Mouse (Mus musculus) intestine, embryonic 14.5 days (tissue): ENCODE results near the gene Eln. TPM values are rescaled to one million over a fixed set of nuclear protein-coding genes. Genes with fewer than 3 reads are reported as not detected.
A peak's percentile ranks its signal among the peaks of the same experiment; 100 is the strongest.

Source experiments
- ATAC-seq: fragments of 200-750 bp; cut with Nextera tagmentation; replicated peaks from 2 replicates; pipeline ENCODE4 v1.8.0; 2017; ENCODE audit warnings: low read depth, moderate number of reproducible peaks, moderate TSS enrichment, moderate library complexity; ENCODE audit not compliant: low FRiP score, low TSS enrichment
- DNase-seq: peaks from one replicate; pipeline ENCODE4 v3.0.0-alpha.2; 2018; ENCODE audit warnings: low spot score
- H3K27ac ChIP-seq: fragments of 300-500 bp; sonication (generic); 2 replicates; pipeline ENCODE4 v1.5.1; 2014; ENCODE audit warnings: low read depth, mild to moderate bottlenecking, control low read depth
- H3K27me3 ChIP-seq: fragments of 300-500 bp; sonication (generic); replicated peaks from 2 replicates; pipeline ENCODE4 v1.6.1; 2014; ENCODE audit warnings: low read length, control low read depth; ENCODE audit not compliant: control insufficient read depth, insufficient read depth
- H3K36me3 ChIP-seq: fragments of 300-500 bp; sonication (generic); 2 replicates; pipeline ENCODE4 v1.6.1; 2014; ENCODE audit warnings: low read length, control low read depth; ENCODE audit not compliant: control insufficient read depth, insufficient read depth
- H3K4me1 ChIP-seq: fragments of 300-500 bp; sonication (generic); replicated peaks from 2 replicates; pipeline ENCODE4 v1.6.1; 2014; ENCODE audit warnings: low read length, control low read depth, mixed read lengths; ENCODE audit not compliant: control insufficient read depth, insufficient read depth
- H3K4me2 ChIP-seq: fragments of 300-500 bp; sonication (generic); 2 replicates; pipeline ENCODE4 v1.6.1; 2014; ENCODE audit warnings: low read length
- H3K4me3 ChIP-seq: fragments of 300-500 bp; sonication (generic); 2 replicates; pipeline ENCODE4 v1.5.1; 2014; ENCODE audit warnings: low read depth, low read length, control low read depth, mixed read lengths
- H3K9ac ChIP-seq: fragments of 300-500 bp; sonication (generic); 2 replicates; pipeline ENCODE4 v1.6.1; 2014; ENCODE audit warnings: mild to moderate bottlenecking, low read length
- H3K9me3 ChIP-seq: fragments of 300-500 bp; sonication (generic); 2 replicates; pipeline ENCODE4 v1.6.1; 2016; ENCODE audit warnings: low read length, control low read depth; ENCODE audit not compliant: control insufficient read depth
- WGBS: fragments of 180-500 bp; shearing (Covaris S2); extraction: QIAGEN DNeasy Blood & Tissue Kit; methylation state at CpG from one replicate; pipeline ENCODE4 v1.1.7; 2014; 5-methylcytosine and 5-hydroxymethylcytosine counted together
- polyA plus RNA-seq: library from polyadenylated mRNA; unstranded; fragments of >200 nt; fragmentation: Nextera tagmentation; extraction: Ambion mirVana; gene quantifications from 2 replicates; pipeline ENCODE4 v1.2.1, GENCODE M21; 2014

Gene Eln
- polyA plus RNA-seq = 24.2 and 31.4 TPM in 2 replicates

DNA sequence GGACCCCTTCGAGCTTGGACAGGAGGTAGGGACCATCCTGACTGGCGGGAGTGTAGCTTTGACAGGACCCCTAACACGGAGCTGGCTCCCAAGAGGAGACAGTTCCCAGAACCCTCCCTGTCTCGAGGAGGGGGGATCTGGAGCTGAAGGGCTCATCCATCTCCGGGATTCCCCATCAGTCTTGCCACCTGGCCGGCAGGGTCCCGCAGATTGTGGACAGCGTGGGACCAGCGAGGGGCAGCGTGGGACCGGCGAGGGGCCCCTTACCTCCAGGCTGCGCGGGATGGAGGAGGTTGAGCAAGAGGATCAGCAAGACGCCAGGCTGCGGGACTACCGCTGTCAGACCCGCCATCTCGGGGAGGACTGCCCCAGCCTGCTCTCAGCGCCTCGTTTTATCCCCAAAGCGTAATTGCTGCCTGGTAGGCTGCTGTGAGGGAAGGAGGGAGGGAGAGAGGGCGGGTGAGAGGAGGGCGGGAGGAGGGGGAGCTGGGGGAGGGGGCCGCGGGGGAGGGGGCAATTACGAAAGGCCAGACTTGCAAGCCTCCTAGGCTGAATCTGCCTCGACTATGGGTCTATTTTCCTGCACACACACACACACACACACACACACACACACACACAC is at the start of gene Eln:
Gene Eln (minus strand): TSS at position 434 of the 622 bp plus-strand sequence.
- Histone ChIP-seq H3K9me3 (no peaks in the 10 kb centered on the region), H3K36me3 (no peaks in the 10 kb centered on the region), H3K4me2 (peak within 1 kb of the TSS; percentile 77), H3K9ac (peak within 1 kb of the TSS; percentile 54), H3K27ac (peak within 1 kb of the TSS; percentile 77), H3K27me3 (no peaks in the 10 kb centered on the region), H3K4me3 (peak within 1 kb of the TSS; percentile 47), H3K4me1 (peaks cover 17% of the 10 kb centered on the region)
- WGBS = under 1% methylated on average over 22 of the region's 28 CpGs
- DNase-seq (peak; percentile 78), ATAC-seq (peak; percentile 57)

DNA sequence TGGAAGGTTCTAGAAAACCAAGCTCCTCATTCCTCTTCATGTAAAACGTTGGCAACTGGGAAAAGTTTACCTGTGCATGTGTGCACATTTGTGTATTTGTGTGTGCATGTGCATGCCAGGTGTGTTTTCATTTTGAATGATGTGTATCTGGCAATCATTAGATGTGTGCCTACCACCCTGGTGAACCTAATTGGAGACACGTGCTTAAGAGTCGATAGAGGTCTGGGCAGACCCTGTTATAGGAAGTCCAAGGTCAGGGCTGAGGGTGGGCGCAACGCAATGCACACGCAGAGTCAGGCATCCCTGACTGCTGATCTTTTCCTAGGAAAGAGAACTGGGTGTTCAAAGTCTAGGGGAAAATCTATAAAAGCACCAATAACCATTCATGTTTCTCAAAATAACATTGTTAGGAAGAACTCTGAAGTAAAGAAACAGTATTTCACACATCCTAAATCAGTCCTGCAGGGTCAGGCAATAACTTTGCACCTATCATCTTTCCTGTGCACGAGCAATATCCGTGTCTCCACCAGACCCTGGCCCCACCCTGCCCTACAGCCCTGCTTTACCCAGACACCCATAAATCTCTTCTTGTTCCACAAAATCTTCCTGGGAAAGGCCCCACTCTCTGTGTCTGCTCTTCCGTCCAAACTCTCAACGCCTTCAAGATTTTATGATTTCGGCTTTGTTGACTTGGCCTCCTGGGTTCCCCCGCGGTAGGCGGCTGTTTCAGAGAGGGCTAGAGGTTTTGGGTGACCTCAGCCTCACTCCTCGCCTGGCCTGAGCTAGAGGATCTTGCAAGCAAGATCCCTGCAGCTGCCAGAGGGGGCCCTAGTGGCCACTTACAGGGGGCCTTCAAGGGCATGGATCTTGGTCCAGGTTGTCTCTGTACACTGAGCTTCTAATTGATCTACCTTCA is 43.2 kb upstream of the Eln start:
- H3K36me3 ChIP-seq = no peaks in the 10 kb centered on the region
- H3K9ac ChIP-seq = no peak overlapping the region
- WGBS = 51% methylated on average over 15 of the region's 15 CpGs
- DNase-seq (no peak), ATAC-seq (no peak)
- 0 out of 2 replicates have a peak, but pooled peaks cover 4% of the 10 kb centered on the region for H3K9me3 ChIP-seq
- no peak overlapping the region for H3K4me2 ChIP-seq
- H3K27ac ChIP-seq = no peak overlapping the region
- no peaks in the 10 kb centered on the region for H3K27me3 ChIP-seq
- peaks cover 17% of the 10 kb centered on the region for H3K4me1 ChIP-seq
- H3K4me3 ChIP-seq = no peak overlapping the region

DNA sequence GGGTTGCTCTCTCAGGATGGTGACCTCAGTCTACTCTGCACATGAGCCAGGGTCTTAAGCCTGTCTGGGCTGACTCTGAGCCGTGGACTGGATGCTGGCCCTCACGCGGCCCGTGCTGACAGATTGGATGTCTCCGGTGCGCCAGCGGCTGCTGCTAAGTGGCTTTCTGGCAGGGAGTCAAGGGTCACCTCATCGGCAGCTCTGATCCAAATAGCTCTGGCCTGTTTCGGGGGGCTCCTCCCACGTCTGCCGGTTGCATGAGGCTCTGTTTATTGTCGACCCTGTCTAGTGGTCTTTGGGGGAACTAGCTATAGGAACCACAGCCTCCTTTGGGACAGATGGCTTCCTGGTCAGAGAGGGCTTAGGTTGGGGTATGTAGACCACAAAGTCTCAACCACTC is 41.1 kb upstream of the Eln start:
- peaks cover 17% of the 10 kb centered on the region for H3K4me1 ChIP-seq
- ATAC-seq (peak; percentile 50), DNase-seq (peak; percentile 74)
- H3K4me2 ChIP-seq = no peak overlapping the region
- no peaks in the 10 kb centered on the region for H3K36me3 ChIP-seq
- H3K27ac ChIP-seq = no peak overlapping the region
- H3K4me3 ChIP-seq = no peak overlapping the region
- H3K9me3 ChIP-seq = 0 out of 2 replicates have a peak, but pooled peaks cover 4% of the 10 kb centered on the region
- WGBS = 20% methylated on average over 12 of the region's 12 CpGs
- no peak overlapping the region for H3K9ac ChIP-seq
- H3K27me3 ChIP-seq = no peaks in the 10 kb centered on the region

DNA sequence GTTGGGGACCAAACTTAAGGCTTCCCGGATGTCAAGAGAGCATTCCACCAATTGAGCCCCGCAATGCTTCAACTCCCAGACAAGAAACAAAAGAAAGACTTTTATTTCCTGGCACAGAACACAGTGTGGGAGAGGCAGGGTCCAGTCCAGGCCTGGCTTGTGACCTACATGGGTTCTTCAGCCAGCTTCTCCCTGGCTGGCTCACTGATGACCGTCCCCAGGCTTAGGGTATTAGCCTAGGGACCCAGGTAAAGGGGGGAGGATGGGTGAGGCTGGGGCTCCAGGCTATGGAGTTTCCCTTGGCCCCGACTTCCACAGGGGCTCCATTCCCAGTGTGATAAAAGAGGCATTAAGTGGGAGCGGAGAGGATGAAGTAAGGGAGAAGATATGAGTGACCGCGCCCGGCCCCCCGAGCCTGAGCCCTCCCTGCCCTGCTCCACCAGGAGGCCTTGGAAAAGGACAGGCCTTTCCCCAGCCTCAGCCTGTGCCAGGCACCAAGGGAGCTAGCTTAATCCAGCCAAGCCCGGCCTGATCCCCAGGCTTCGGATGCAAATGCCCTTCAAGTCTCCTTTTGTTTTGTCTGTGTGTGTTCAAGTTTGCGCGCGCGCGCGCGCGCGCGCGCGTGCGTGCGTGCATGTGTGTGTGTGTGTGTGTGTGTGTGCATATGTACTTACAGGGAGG is 38.7 kb upstream of the Eln start:
- Histone ChIP-seq H3K4me1 (peaks cover 17% of the 10 kb centered on the region), H3K27ac (no peak overlapping the region), H3K4me2 (no peak overlapping the region), H3K27me3 (no peaks in the 10 kb centered on the region), H3K9me3 (no peaks in the 10 kb centered on the region), H3K9ac (no peak overlapping the region), H3K36me3 (no peaks in the 10 kb centered on the region), H3K4me3 (no peak overlapping the region)
- ATAC-seq (no peak), DNase-seq (no peak)
- 65% methylated on average over 25 of the region's 25 CpGs for whole genome bisulfite sequencing

DNA sequence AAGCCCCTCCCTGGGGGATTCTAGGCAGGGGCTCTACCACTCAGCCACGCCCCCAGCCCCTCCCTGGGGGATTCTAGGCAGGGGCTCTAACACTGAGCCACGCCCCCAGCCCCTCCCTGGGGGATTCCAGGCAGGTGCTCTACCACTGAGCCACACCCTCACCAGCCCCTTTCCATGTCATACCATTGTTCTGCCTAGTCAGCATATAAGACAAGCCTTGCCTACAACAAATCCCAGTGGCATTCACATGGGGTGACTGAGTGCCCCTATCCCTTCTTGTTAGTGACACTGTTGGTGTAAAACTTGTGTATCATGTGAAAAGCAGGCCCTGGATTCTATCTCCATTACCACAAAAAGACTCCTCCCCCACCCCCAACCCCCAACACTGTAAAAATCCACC is 36.7 kb upstream of the Eln start:
- Histone ChIP-seq H3K4me2 (no peak overlapping the region), H3K4me3 (no peak overlapping the region), H3K9ac (no peak overlapping the region), H3K27ac (no peak overlapping the region), H3K27me3 (no peaks in the 10 kb centered on the region), H3K4me1 (peaks cover 13% of the 10 kb centered on the region), H3K36me3 (no peaks in the 10 kb centered on the region), H3K9me3 (no peaks in the 10 kb centered on the region)
- ATAC-seq (no peak), DNase-seq (no peak)
- WGBS = 44% methylated on average over 2 of the region's 2 CpGs

DNA sequence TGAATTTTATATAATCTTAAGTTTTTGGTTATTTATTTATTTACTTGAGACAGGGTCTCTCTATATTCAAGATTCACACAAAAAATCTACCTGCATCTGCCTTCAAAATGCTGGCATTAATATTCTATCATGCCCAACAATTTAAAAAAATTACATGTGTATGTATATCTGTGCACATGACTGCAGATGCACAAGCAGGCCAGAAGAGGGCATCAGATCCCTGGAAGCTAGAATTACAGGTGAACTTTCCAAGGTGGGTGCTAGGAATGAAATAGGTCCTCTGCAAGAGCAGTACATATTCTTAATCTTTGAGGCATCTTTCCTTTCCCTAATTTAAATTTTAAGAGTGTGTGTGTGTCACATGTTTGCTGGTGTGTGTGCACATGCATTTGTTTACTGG is 33.8 kb upstream of the Eln start:
- no peak overlapping the region for H3K27ac ChIP-seq
- no peaks in the 10 kb centered on the region for H3K36me3 ChIP-seq
- no peak overlapping the region for H3K4me2 ChIP-seq
- H3K9ac ChIP-seq = no peak overlapping the region
- ATAC-seq (no peak), DNase-seq (no peak)
- H3K9me3 ChIP-seq = no peaks in the 10 kb centered on the region
- H3K4me1 ChIP-seq = no peaks in the 10 kb centered on the region
- H3K4me3 ChIP-seq = no peak overlapping the region
- H3K27me3 ChIP-seq = no peaks in the 10 kb centered on the region

DNA sequence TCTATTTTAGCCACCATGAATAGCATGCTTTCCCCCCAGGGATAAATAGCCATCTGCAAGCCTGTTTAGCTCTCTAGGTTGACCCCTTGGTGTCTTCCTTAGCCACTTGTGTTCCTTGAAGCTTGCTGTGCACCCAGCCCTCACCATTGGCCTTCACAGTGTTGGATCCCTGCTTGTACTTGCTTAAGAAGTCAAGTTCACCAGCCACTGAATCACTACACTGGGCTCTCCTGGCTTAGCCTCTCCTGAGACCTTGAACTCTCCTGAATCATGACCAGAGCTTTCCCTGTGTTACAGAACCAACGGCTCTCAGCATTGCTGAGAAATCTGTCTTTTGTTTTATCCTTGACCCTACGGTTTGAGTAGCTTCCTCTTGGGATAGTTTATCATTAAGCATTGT is 33.0 kb upstream of the Eln start:
- WGBS = 73% methylated on average over 2 of the region's 2 CpGs
- DNase-seq (no peak), ATAC-seq (no peak)
- H3K4me2 ChIP-seq = no peak overlapping the region
- H3K4me3 ChIP-seq = no peak overlapping the region
- H3K27me3 ChIP-seq = no peaks in the 10 kb centered on the region
- no peak overlapping the region for H3K27ac ChIP-seq
- no peaks in the 10 kb centered on the region for H3K36me3 ChIP-seq
- no peaks in the 10 kb centered on the region for H3K4me1 ChIP-seq
- no peaks in the 10 kb centered on the region for H3K9me3 ChIP-seq
- H3K9ac ChIP-seq = no peak overlapping the region

DNA sequence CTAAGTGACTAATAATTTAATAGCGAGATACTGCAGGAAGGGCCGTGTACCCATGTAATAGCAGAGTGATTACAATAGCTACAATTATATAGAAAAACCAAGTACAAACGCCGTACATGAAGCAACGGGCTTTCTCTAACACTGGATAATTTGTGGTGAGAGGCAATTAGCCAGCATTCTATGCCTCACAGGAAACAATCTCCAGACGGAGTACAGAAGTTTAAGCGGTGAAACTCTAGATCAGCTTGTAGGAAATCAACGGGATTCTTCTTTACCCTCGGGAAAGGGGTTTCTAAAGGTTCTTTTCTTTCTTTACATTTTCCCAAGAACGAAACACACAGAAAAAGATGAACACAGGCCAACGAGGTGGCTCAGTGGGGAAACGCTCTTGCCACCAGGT is 29.4 kb upstream of the Eln start:
- no peak for ATAC-seq
- no peak for DNase-seq
- Histone ChIP-seq H3K27me3 (no peaks in the 10 kb centered on the region), H3K36me3 (no peaks in the 10 kb centered on the region), H3K4me2 (no peak overlapping the region), H3K4me3 (no peak overlapping the region), H3K4me1 (no peaks in the 10 kb centered on the region), H3K9ac (no peak overlapping the region), H3K9me3 (no peaks in the 10 kb centered on the region), H3K27ac (no peak overlapping the region)
- WGBS = 71% methylated on average over 12 of the region's 12 CpGs
